Mouse (Mus musculus) ovary, postnatal 14 days (tissue): ENCODE results near the gene Ganab.
"Not testable (repeated sequence)": the region's sequence is repeated elsewhere in the genome, so short reads cannot be mapped to it uniquely, and the experiment has no call there.

Source experiments
- DNase-seq: peaks from one replicate; pipeline ENCODE4 v3.0.0; 2022; ENCODE audit warnings: low spot score

The Ganab gene

GRCm38 (mm10) chr19:8888511-8889385 is 9.1 kb upstream of the Ganab start, which contains the start of the genes 1810009A15Rik and Gm49416:
1810009A15Rik (plus strand) TSS chr19:8888853.
Gm49416 (plus strand) TSS chr19:8888926.
- DNase-seq, result peak; percentile 89

- peak; percentile 70 for DNase-seq
Observed at GRCm38 (mm10) chr19:8892829-8893766, 4.8 kb upstream of the Ganab start, which contains the start of gene Ints5. Ints5 (plus strand) TSS chr19:8893005.

GRCm38 (mm10) chr19:8895397-8895960 is 2.4 kb upstream of the Ganab start:
- DNase-seq, result no peak

GRCm38 (mm10) chr19:8896231-8896630 is 1.6 kb upstream of the Ganab start:
- DNase-seq, result not testable (repeated sequence)

- peak; percentile 49 for DNase-seq
Observed at GRCm38 (mm10) chr19:8897211-8897864, 533 bp upstream of the Ganab start.

GRCm38 (mm10) chr19:8898576-8898975 is 705 bp downstream of the Ganab start:
- no peak for DNase-seq

GRCm38 (mm10) chr19:8899079-8899478 is 1.2 kb downstream of the Ganab start:
- DNase-seq, result no peak

GRCm38 (mm10) chr19:8903412-8903811 is 5.5 kb downstream of the Ganab start:
- DNase-seq, result no peak

GRCm38 (mm10) chr19:8908531-8908930 is 10.7 kb downstream of the Ganab start:
- no peak for DNase-seq

GRCm38 (mm10) chr19:8911810-8912209 is 13.9 kb downstream of the Ganab start:
- no peak for DNase-seq

- no peak for DNase-seq
Observed at GRCm38 (mm10) chr19:8914212-8914611, 16.3 kb downstream of the Ganab start.

GRCm38 (mm10) chr19:8919000-8919399 is 21.1 kb downstream of the Ganab start:
- DNase-seq, result no peak

GRCm38 (mm10) chr19:8919684-8920072 is 21.8 kb downstream of the Ganab start:
- DNase-seq, result no peak

GRCm38 (mm10) chr19:8920073-8920736 is 22.3 kb downstream of the Ganab start, which contains the start of gene B3gat3:
B3gat3 (plus strand) TSS chr19:8920374.
- peak; percentile 91 for DNase-seq

GRCm38 (mm10) chr19:8920836-8921291 is 23.0 kb downstream of the Ganab start:
- no peak for DNase-seq

GRCm38 (mm10) chr19:8921741-8922140 is 23.9 kb downstream of the Ganab start:
- no peak for DNase-seq

- no peak for DNase-seq
Observed at GRCm38 (mm10) chr19:8926766-8927165, 28.9 kb downstream of the Ganab start.

GRCm38 (mm10) chr19:8927891-8928525 is 30.1 kb downstream of the Ganab start:
- DNase-seq, result no peak

- no peak for DNase-seq
Observed at GRCm38 (mm10) chr19:8928689-8929223, 30.9 kb downstream of the Ganab start.
